Mouse (Mus musculus): Measurements from ENCODE around the gene Limch1.

The Limch1 gene

DNA sequence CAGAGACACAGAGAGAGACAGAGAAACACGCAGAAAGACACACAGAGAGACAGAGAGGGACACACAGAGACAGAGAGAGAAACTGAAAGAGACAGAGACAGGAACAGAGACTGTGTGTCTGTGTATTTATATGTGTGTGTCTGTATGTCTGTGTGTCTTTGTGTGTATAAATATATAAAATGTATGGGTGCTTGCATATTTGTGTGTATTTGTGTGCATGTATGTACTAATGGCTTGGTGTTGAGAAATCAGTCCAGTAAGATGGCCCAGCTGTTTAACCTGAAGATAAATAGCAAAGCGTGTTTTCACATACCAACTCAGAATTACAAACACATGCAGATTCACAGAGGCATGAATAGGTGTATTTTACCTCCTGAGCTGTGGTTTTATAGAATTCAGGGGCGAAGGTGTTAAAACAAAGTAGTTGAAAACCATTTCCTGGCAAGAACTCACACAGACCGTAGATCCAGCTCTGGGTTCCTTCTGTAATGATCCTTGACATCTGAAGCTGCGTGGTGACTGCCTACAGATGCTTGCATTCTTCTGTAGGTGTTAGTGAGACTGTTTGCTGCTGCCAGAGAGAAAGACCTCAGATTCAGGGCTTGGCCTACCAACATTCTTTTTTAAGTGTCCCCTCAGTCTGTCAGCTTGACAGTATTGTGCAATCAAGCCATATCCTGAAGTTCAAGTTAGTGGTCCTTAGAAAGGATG, 140.9 kb downstream of the Limch1 start:
- no peak for DNase-seq

DNA sequence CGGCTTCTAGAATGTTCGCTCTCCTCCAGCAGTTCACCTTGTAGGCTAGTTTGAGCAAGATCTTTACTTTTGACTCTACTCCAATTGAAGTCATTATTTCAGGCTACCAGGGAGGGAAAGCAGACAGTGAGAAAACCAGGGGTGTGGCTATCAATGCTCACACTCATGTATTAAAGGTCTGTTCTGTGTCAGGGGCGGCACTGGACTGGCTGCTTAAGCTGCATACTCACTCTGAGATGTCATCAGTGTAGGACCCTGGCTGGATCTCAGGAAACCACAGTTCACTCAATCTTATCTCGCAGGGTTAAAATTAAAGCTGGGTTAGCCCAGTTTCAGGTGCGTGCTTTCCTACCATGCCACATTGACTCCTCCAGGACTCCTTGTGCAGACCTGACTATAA, 142.4 kb downstream of the Limch1 start:
- DNase-seq = no peak

- DNase-seq = no peak
Measured at GRCm38 (mm10) chr5:66889337-66889736, 143.7 kb downstream of the Limch1 start.

GRCm38 (mm10) chr5:66895440-66896120, 150.0 kb downstream of the Limch1 start:
- DNase-seq = no peak

DNA sequence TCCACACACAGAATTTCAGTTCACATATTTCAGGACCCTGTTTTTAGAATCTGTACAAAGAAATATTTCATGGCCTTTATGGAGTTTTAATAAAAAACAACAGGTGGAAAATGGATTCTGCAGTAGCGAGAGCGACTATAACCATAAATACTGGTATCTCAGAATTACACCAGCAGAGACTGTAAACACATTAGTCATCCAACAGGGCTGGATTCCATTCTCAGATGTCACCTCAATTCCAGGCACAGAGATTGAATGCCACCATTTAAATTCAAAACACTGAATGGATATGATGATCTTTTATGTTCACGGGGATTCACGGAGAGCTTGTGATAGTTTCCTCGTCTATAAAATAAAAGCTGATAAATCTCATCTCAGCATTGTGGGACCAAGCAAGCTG, 152.0 kb downstream of the Limch1 start:
- no peak for DNase-seq

DNA sequence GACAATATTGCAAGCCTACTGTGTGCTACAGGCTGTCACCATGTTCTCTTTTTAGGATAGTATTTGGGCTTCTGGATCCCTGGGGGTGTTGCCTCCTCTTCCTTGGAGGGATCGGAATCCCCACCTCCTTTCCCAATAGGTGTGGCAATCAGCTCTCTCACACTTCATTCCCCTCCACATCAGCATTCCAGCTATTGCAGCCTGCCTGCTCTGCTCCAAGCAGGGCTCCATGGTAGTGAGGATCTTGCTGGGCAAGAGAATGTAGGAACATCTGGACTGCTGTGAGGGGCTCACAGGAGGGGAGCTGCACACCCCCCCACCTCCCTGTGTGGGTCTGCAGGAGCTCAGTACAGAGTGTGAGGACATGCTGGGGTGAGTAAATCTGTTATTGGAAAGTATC, 152.6 kb downstream of the Limch1 start:
- DNase-seq = peak; percentile 51

GRCm38 (mm10) chr5:66898811-66899430, 153.3 kb downstream of the Limch1 start:
- DNase-seq = no peak

GRCm38 (mm10) chr5:66901116-66901515, 155.5 kb downstream of the Limch1 start:
- peak; percentile 40 for DNase-seq

DNA sequence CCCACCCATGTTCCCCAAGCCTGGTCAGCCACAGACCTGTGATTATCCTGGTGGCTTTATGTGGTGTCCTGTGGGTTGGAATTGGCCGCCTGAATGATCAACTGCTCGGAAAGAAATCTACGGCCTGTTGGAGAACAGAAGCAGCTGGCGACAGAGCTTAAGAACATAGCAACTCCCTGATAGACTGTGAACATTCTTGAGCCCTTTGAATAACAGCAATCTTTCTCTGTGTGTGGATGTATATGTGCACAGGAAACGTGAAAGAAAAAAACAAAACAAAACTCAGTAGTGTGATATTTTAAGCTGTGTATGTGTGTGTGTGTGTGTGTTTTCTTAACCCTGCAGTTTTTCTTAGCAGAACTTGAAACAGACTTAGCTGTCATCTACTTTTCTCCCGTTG, 159.2 kb downstream of the Limch1 start:
- no peak for DNase-seq

GRCm38 (mm10) chr5:66908883-66909282, 163.3 kb downstream of the Limch1 start:
- no peak for DNase-seq

GRCm38 (mm10) chr5:66909962-66910361, 164.3 kb downstream of the Limch1 start:
- no peak for DNase-seq

- DNase-seq = no peak
Measured at GRCm38 (mm10) chr5:66910610-66911009, 165.0 kb downstream of the Limch1 start.

GRCm38 (mm10) chr5:66911068-66911467, 165.4 kb downstream of the Limch1 start:
- peak; percentile 61 for DNase-seq

DNA sequence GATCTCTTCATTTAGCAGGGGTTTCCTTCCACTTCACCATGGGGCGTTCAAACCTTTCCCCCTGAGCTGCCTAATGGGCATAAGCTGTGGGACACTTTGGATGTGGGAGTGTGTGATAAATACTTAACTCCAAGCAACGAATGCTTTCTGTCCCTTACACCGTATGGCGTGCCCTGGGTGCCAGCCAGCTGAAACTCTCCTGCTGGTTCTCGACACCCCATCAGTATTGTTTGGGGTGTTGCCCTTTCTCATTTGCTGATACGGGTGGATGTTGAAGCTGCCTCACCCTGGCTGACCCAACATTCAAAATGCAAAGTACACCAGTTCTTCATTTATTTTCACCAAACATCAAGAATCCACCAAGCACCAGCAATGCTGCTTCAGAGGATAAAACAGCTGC, 168.2 kb downstream of the Limch1 start:
- no peak for DNase-seq

GRCm38 (mm10) chr5:66917353-66918315, 172.0 kb downstream of the Limch1 start:
- no peak for DNase-seq

- no peak for DNase-seq
Measured at GRCm38 (mm10) chr5:66918316-66919305, 173.0 kb downstream of the Limch1 start.

DNA sequence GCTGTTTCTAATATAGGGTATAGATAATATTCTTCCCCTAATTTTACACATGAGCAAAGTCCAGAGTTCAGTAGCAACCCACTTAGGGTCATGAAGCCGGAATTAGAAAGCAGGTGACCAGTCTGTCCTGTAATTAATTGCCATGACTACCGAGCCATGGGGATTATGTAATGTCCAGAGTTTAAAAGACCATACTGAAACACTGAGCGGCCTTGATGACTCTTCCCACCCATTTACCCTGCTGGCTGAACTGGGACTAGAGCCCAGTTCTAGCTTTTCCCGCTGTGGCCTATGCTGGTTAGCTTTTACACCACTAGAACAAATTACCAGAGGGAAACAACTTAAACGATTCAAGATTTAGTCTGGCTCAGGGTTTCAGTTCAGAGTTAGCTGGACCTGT, 177.0 kb downstream of the Limch1 start:
- DNase-seq = no peak

- DNase-seq = no peak
Measured at GRCm38 (mm10) chr5:66929291-66929690, 183.7 kb downstream of the Limch1 start.

DNA sequence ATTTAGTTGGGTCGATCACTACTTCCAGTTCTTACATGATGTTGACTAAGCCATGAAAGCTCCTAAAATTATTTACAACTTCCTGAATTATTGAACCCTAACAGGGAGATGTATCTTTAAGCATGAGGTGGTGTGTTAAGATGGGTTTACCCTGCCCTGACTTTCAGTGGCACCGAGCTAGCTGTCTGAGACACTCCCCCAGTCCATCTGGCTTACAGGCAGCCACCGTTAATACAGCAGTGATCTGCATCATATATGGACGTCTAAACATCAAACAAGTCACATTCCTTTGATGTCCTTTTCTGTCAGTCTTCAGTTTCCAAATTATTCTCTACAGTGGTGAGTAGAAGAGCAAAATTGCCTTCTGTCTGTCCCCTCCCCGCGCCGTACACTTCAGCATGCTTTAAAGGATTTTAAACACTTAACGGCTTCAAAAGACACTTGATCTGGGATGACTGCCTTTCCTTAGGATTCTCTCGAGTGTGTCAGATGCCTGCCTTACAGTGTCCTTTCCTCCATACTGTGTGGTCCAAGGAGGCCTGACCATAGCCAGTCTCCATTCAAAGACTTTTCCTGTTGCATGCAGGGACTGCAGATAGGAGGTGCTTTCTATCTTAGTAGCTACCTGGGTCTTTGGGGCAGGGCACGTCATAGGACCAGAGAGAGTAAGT, 187.6 kb downstream of the Limch1 start:
- DNase-seq = no peak

DNA sequence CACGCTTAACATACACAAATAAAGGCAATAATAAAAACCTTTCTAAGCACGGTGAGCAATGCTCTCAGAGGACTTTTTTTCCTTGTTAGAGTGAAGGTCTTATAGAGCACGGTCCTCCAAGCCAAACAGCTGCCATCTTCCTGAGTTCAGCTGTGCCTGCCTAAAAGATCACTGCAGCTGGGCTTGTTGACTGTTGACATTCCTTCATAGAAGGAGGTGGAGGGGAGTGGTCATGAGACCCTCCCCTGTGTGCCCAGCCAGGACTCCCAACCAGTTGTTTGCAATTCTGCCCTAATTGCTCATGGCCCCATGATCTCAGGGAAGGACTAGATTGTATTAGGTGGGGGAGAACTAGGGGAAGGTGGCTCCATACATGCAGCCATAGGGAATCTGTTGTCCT, 189.0 kb downstream of the Limch1 start:
- DNase-seq = no peak

- DNase-seq = peak; percentile 23
Measured at GRCm38 (mm10) chr5:66937376-66937775, 191.7 kb downstream of the Limch1 start.

Data from lung, postnatal 14 days (tissue).